Mouse (Mus musculus) embryonic facial prominence, embryonic 10.5 days (tissue): Measurements from ENCODE around the gene Susd6. TPM values are rescaled to one million over a fixed set of nuclear protein-coding genes. Genes with fewer than 3 reads are reported as not detected.

ENCODE experiments used
- DNase-seq: peaks from one replicate; pipeline ENCODE4 v3.0.0-alpha.2; 2017; ENCODE audit warnings: low spot score
- H3K27ac ChIP-seq: fragments of 300-500 bp; sonication (generic); replicated peaks from 2 replicates; pipeline ENCODE4 v1.5.1; 2016; ENCODE audit warnings: mild to moderate bottlenecking
- H3K27me3 ChIP-seq: fragments of 300-500 bp; sonication (generic); replicated peaks from 2 replicates; pipeline ENCODE4 v1.6.1; 2016; ENCODE audit warnings: low read depth, mild to moderate bottlenecking; ENCODE audit not compliant: poor library complexity, severe bottlenecking
- H3K36me3 ChIP-seq: fragments of 300-500 bp; sonication (generic); replicated peaks from 2 replicates; pipeline ENCODE4 v1.6.1; 2016; ENCODE audit warnings: mild to moderate bottlenecking, moderate library complexity
- H3K4me1 ChIP-seq: fragments of 300-500 bp; sonication (generic); 2 replicates; pipeline ENCODE4 v1.6.1; 2016
- H3K4me3 ChIP-seq: fragments of 300-500 bp; sonication (generic); 2 replicates; pipeline ENCODE4 v1.5.1; 2016; ENCODE audit warnings: mild to moderate bottlenecking, moderate library complexity
- H3K9me3 ChIP-seq: fragments of 300-500 bp; sonication (generic); 2 replicates; pipeline ENCODE4 v1.6.1; 2016; ENCODE audit warnings: mild to moderate bottlenecking
- WGBS: fragments of 180-500 bp; shearing (Covaris S2); methylation state at CpG from one replicate; pipeline ENCODE4 v1.1.7; 2016; 5-methylcytosine and 5-hydroxymethylcytosine counted together
- polyA plus RNA-seq: library from polyadenylated mRNA; unstranded; fragments of >200 nt; fragmentation: Nextera tagmentation; extraction: Ambion mirVana; gene quantifications from 2 replicates; pipeline ENCODE4 v1.2.1, GENCODE M21; 2016

Susd6 gene
- polyA plus RNA-seq, 1 experiment from 2014 or later: 13.8 TPM

DNA sequence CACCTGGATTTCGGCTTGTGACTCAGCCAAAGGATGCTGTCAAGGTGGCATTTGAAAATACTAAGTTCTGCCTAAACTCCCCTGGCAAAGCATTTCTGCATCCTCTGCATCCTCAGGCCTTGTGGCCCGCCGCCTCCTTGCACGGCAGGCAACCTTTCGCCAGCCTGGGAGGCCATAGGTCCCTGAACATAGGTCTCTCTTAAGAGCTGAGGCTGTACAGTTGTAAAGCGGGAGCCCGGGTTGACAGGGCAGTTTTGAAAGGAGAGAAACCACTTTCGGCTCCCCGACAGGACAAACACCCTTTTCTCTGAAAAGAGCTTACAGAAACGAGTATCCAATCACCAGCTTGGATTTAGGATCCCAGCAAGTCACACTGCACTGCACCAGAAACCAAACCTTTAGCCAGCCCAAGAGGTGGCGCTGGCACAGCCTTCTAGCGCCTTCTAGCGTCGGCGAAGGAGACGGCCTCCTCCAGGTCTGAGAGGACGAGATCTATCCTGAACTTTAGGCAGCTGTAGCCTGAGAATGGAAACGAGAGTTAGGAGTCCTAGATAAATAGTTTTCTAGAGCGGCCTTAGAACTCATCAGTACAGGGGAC, 104.8 kb downstream of the Susd6 start:
- Histone ChIP-seq H3K4me3 (peak overlapping the region; percentile 46), H3K27ac (peak overlapping the region; percentile 55; the same call in 1 of the 2 replicates)

DNA sequence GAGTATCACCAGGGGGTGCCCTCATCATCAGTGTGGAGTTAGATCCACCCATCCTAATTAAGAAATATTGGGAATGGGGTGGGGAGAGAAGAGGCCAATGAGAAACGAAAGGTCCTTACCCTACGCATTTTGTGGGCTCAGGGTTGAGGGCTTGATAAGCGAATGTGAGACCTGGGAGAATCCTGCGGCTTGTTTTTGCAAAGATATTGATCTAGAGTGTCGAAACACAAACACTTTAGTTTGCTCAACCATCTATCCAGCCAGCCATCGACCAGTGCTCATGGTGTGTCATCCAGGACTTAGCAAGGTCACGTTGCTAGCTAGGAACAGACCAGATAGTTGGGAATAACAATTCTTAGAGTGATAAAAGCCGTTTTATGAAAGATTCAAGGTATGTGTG, 119.3 kb downstream of the Susd6 start:
- Histone ChIP-seq H3K4me3 (no peak overlapping the region), H3K27me3 (no peaks in the 10 kb centered on the region), H3K9me3 (no peaks in the 10 kb centered on the region), H3K36me3 (no peaks in the 10 kb centered on the region), H3K4me1 (no peaks in the 10 kb centered on the region), H3K27ac (no peak overlapping the region)
- 85% methylated on average over 8 of the region's 8 CpGs for WGBS
- no peak for DNase-seq

More for the DNA sequence above, 104.8 kb downstream of the Susd6 start:
- DNase-seq: peak; percentile 82
- Histone ChIP-seq H3K4me1 (peaks cover 8% of the 10 kb centered on the region; the same call in 1 of the 2 replicates), H3K27me3 (no peaks in the 10 kb centered on the region), H3K36me3 (no peaks in the 10 kb centered on the region), H3K9me3 (0 out of 2 replicates have a peak, but pooled peaks cover 3% of the 10 kb centered on the region)
- 9% methylated on average over 19 of the region's 19 CpGs for WGBS

DNA sequence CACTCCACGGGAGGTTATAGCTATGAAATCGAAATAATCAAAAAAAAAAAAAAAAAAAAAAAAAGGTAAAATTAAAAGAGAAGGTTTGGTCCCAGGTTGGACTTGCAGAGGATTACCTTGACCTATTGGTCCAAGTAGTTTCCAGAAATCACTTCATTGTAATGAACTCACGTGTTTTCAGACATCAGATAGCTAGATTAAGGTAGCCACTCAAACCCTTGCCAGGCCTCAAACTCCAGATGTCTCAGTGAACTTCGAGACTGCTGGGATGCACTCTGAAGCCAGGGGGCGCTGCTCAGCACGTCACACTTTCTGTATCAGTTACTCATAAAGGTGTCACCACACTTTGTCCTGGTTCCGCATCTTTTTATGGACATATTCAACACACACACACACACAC, 127.5 kb downstream of the Susd6 start:
- WGBS: 61% methylated on average over 7 of the region's 7 CpGs
- Histone ChIP-seq H3K4me3 (no peak overlapping the region), H3K27me3 (peaks cover 6% of the 10 kb centered on the region; the same call in 1 of the 2 replicates), H3K36me3 (no peaks in the 10 kb centered on the region), H3K9me3 (no peaks in the 10 kb centered on the region), H3K4me1 (peaks cover 4% of the 10 kb centered on the region), H3K27ac (no peak overlapping the region)
- DNase-seq: peak; percentile 21

DNA sequence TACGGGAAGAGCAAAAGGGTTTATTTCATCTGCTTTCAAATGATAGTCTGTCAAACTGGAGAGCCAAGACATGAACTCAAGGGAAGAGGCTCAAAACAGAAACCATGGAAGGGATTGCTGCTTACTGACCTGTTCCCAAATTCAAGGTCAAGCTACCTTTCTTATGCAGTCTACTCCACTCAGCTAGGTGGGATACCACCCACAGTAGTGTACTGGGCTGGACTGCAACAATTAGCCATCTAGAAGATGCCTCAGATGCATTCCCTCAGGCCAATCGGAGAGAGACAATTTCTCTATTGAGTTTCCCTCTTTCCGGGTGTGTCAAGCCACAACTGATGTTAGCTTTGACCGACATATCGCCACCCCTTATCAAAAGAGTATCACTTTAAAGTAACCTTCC, 131.0 kb downstream of the Susd6 start:
- WGBS: 92% methylated on average over 5 of the region's 5 CpGs
- Histone ChIP-seq H3K36me3 (no peaks in the 10 kb centered on the region), H3K9me3 (no peaks in the 10 kb centered on the region), H3K27ac (no peak overlapping the region), H3K4me1 (peaks cover 9% of the 10 kb centered on the region), H3K27me3 (peaks cover 14% of the 10 kb centered on the region), H3K4me3 (no peak overlapping the region)
- DNase-seq: no peak

DNA sequence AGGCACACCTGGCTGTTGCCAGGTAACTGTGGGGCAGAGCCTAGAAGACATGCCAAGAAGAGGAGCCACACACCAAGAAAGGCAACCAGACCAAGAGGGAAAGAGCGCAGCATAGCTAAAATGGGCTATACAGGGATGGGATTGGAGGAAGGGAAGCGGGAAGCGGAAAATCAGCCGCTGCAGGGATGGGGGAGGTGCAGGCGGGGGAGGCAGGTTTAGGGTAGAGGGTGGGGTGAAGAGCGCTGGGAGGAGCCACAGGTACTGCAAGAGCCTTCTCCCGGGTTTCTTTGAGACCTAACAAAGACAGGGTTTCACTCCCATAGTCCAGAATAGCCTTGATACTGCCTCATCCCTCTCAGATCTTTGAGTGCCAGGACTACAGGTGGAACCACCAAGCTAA, 132.6 kb downstream of the Susd6 start:
- Histone ChIP-seq H3K27ac (no peak overlapping the region; the same call in 1 of the 2 replicates), H3K27me3 (peaks cover 14% of the 10 kb centered on the region), H3K4me3 (peak overlapping the region; percentile 38), H3K9me3 (no peaks in the 10 kb centered on the region), H3K36me3 (no peaks in the 10 kb centered on the region), H3K4me1 (peaks cover 9% of the 10 kb centered on the region)
- 4% methylated on average over 7 of the region's 7 CpGs for WGBS
- peak; percentile 52 for DNase-seq

DNA sequence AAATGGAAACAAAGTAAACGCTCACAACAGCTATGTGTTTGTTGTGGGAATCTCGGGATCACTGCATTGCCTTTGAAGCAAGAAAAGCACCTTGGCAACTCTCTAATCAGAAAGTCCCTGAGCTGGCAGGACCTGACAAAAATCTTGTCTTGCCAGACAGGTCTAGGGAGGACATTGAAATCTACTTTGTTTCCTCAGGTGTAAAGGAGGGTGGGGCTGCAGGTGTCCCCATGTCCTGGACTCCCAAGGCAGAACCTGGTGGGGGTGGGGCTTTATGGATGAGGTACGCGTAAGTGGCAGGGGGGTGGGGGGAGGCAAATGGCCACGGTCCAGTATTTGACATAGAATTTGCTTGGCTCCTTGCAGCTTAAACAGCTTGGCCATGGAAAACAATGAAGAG, 133.3 kb downstream of the Susd6 start:
- peaks cover 9% of the 10 kb centered on the region for H3K4me1 ChIP-seq
- 63% methylated on average over 5 of the region's 5 CpGs for WGBS
- H3K27ac ChIP-seq: no peak overlapping the region
- peaks cover 14% of the 10 kb centered on the region for H3K27me3 ChIP-seq
- no peaks in the 10 kb centered on the region for H3K36me3 ChIP-seq
- no peak for DNase-seq
- no peaks in the 10 kb centered on the region for H3K9me3 ChIP-seq
- no peak overlapping the region for H3K4me3 ChIP-seq

DNA sequence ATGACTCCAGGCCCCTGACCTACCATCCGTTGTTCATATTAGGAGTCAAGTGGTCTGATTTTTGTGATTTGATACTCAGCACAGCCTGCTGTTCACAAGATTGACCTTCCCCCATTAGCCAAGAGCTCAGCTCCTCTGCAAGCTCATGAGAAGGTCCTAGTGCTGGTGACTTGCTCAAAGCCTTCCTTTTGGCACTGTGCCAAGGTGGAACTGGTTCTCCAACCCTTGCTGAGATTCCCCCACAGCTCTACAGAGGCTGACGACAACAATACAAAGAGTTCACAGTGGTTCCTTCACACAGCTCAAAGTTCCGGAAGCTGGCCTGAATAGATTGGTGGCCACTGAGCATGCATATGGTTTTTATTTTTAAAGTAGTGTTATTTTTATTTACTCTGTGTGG, 133.9 kb downstream of the Susd6 start:
- peaks cover 14% of the 10 kb centered on the region for H3K27me3 ChIP-seq
- no peaks in the 10 kb centered on the region for H3K36me3 ChIP-seq
- peaks cover 9% of the 10 kb centered on the region for H3K4me1 ChIP-seq
- DNase-seq: no peak
- no peak overlapping the region for H3K27ac ChIP-seq
- 72% methylated on average over 3 of the region's 3 CpGs for WGBS
- H3K4me3 ChIP-seq: no peak overlapping the region
- H3K9me3 ChIP-seq: no peaks in the 10 kb centered on the region

DNA sequence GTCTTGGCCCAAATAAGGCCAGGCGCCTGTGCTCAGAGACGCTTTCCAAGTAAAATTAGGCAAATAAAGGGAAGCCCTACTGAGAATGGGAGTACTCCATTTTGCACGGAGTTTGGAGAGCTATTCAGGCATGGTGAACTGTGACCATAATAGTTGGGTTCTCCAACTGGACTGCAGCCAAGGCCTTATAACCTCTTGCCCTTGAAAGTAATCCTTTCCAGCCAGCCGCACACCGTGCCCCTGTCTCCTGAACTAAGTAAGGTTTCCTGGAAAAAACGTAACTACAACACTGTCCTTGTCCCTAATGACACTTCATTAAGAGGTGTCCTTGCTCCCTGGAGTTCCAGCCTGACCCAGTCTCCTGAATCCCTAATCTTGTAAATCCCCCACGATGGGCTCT, 135.6 kb downstream of the Susd6 start:
- Histone ChIP-seq H3K36me3 (no peaks in the 10 kb centered on the region), H3K9me3 (no peaks in the 10 kb centered on the region), H3K27ac (no peak overlapping the region), H3K4me1 (peaks cover 9% of the 10 kb centered on the region), H3K4me3 (no peak overlapping the region), H3K27me3 (peaks cover 14% of the 10 kb centered on the region)
- DNase-seq: no peak
- 55% methylated on average over 7 of the region's 7 CpGs for WGBS

DNA sequence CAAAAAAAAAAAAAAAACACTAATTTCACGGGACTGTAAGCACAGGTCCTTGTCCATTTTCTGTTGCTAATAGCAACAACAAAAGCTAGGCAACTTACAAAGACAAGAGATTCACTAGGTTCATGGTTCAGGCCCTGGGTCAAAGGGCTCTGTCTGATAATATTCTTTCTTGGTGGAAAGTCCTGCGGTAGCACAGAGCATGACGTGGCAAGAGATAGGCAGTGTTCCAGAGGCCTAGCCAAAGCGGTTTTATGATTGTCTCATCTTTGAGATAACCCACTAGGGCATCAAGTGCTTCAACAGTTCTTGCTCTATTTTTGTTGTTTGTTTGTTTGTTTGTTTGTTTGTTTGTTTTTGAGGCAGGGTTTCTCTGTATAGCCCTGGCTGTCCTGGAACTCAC, 136.2 kb downstream of the Susd6 start:
- no peak overlapping the region for H3K27ac ChIP-seq
- no peak overlapping the region for H3K4me3 ChIP-seq
- no peaks in the 10 kb centered on the region for H3K36me3 ChIP-seq
- WGBS: 89% methylated on average over 4 of the region's 4 CpGs
- no peaks in the 10 kb centered on the region for H3K9me3 ChIP-seq
- H3K4me1 ChIP-seq: peaks cover 9% of the 10 kb centered on the region
- no peak for DNase-seq
- H3K27me3 ChIP-seq: peaks cover 14% of the 10 kb centered on the region

DNA sequence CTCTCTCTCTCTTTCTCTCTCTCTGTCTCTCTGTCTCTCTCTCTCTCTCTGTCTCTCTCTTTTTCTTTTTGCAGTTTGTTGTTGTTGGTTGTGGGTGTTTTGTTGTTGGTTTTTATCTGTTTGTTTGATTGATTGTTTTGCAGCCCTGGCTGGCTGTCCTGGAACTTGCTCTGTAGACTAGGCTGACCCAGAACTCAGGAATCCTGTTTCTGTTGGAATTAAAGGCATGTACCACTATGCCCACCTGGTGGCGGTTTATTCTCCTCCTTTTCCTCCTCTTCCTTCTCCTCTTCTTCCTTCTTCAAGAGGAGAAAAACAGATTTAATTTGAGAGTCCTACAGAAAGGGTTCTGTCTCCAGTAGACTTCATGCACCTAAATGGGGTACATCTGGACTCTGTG, 137.2 kb downstream of the Susd6 start:
- Histone ChIP-seq H3K4me3 (no peak overlapping the region), H3K4me1 (peaks cover 8% of the 10 kb centered on the region), H3K9me3 (no peaks in the 10 kb centered on the region), H3K27me3 (peaks cover 10% of the 10 kb centered on the region), H3K27ac (no peak overlapping the region), H3K36me3 (no peaks in the 10 kb centered on the region)
- 57% methylated on average over 1 of the region's 1 CpGs for WGBS
- no peak for DNase-seq

DNA sequence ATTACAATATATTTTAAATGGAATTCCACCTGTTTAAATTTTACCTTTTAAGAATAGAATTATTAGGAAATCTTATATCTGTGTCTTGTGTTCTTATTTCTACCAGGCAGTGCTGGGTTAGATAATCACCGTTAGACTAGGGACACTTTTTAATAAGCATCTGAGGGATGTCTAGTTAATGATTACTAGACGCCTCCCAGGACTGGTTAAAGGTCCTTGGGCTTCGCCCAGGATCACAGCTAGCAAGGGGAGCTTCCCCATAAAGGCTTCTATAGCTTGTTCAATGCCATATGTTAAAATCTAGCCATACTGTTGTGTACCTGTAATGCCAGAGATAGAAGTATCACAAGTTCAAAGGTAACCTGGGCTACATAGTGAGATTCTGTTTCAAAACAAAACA, 138.6 kb downstream of the Susd6 start:
- no peaks in the 10 kb centered on the region for H3K9me3 ChIP-seq
- H3K27me3 ChIP-seq: peaks cover under 1% of the 10 kb centered on the region; the same call in 1 of the 2 replicates
- no peak overlapping the region for H3K27ac ChIP-seq
- H3K4me3 ChIP-seq: no peak overlapping the region
- WGBS: 87% methylated on average over 3 of the region's 3 CpGs
- no peak for DNase-seq
- no peaks in the 10 kb centered on the region for H3K36me3 ChIP-seq
- H3K4me1 ChIP-seq: peaks cover 3% of the 10 kb centered on the region; the same call in 1 of the 2 replicates

DNA sequence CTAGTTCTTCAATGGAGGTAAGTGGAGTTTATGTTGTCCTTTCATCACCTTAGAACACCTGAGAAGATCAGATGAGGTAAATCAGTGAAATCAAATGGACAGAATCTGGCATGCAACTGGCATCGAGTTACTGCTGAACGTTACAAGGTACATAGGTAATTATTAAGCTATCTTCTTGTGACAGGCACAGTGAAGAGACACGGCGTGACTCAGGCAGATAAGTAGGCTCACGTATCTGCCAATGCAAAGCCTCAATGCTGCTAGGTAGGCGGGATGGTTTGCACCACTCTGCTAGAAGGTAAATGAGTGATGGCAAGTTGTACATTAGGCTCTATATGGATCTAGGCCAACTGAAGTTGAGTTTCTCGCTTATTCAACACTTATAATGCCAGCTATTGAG, 139.8 kb downstream of the Susd6 start:
- H3K4me1 ChIP-seq: no peaks in the 10 kb centered on the region
- DNase-seq: no peak
- no peak overlapping the region for H3K27ac ChIP-seq
- no peaks in the 10 kb centered on the region for H3K27me3 ChIP-seq
- no peak overlapping the region for H3K4me3 ChIP-seq
- no peaks in the 10 kb centered on the region for H3K36me3 ChIP-seq
- WGBS: 87% methylated on average over 7 of the region's 7 CpGs
- no peaks in the 10 kb centered on the region for H3K9me3 ChIP-seq
